ENCODE assay signal across 8 mouse cellular contexts in the genomic region with DNA sequence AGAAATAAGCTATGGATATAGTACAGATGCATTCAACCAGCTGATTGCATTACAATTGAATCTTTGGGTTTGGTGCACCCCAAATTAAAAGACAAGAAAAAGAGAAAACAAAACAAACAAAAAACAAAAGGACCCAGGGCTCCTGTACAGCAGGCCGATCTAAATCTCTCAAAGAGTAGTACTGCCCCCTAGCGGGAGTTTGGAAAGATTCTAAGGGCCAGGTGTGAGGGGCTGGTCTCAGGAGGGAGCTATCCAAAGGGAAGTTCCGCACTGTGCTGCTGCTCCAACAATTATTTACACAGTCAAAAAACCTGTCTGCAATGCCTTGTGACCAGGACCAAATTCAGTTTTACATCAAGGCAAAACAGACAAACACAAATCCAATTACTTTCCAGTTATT.
DNase-seq lines count a peak whose midpoint lies in the region; ATAC-seq and TF ChIP-seq lines count a peak whose summit lies in the region.
"Had no signal": no experiment of that assay in that cellular context is flagged by ENCODE, and none has a peak within 500 bp of the region (broad histone marks: within the 10 kb centered on the region; RNA-seq: fewer than 3 reads in every experiment).

No protein-coding gene starts in this region.

- no peaks in the 10 kb centered on the region for H3K27me3 ChIP-seq in intestine, postnatal 0 days (replicated peaks; ENCODE audit: control insufficient read depth, insufficient read depth, low read length)
- H3K27me3 ChIP-seq in midbrain, embryonic 12.5 days = peaks cover 15% of the 10 kb centered on the region

- 0 out of 2 replicates have a peak, but pooled peaks have one; percentile 57 for ATAC-seq in intestine, postnatal 0 days
- ATAC-seq in midbrain, embryonic 12.5 days (ENCODE audit: low FRiP score, low read depth) = peak; percentile 85

- WGBS in intestine, postnatal 0 days = under 1% methylated on average over 3 of the region's 3 CpGs
- 10% methylated on average over 3 of the region's 3 CpGs for WGBS in midbrain, embryonic 12.5 days

- intact Hi-C loops in left cerebral cortex, postnatal 4 days (cut with DNase I) = loop anchor here (2.0 to 5.0 kb wide), 2 partner anchors 140 to 512 kb away; no protein-coding TSS in a partner anchor

- no peaks in the 10 kb centered on the region for H3K9me3 ChIP-seq in intestine, postnatal 0 days (ENCODE audit: control insufficient read depth)
- no peaks in the 10 kb centered on the region for H3K9me3 ChIP-seq in midbrain, embryonic 12.5 days
- H3K9me3 ChIP-seq: megakaryocyte, embryonic 14.5 days had no signal

- no peak overlapping the region for H3K4me2 ChIP-seq in intestine, postnatal 0 days (replicated peaks; ENCODE audit: low read depth)
- no peak overlapping the region for H3K4me2 ChIP-seq in midbrain, embryonic 12.5 days (replicated peaks)

- no peaks in the 10 kb centered on the region; the same call in 1 of the 2 replicates for H3K4me1 ChIP-seq in intestine, postnatal 0 days (replicated peaks; ENCODE audit: control insufficient read depth, insufficient read depth, low read length)
- H3K4me1 ChIP-seq in midbrain, embryonic 12.5 days = peaks cover 22% of the 10 kb centered on the region

- no peak overlapping the region for H3K4me3 ChIP-seq in intestine, postnatal 0 days (ENCODE audit: low read depth, low read length)
- no peak overlapping the region for H3K4me3 ChIP-seq in midbrain, embryonic 12.5 days
- H3K4me3 ChIP-seq: megakaryocyte, embryonic 14.5 days had no signal

- no peaks in the 10 kb centered on the region for H3K36me3 ChIP-seq in intestine, postnatal 0 days (ENCODE audit: control insufficient read depth, insufficient read depth)
- H3K36me3 ChIP-seq in midbrain, embryonic 12.5 days = no peaks in the 10 kb centered on the region

- peak; percentile 73 for DNase-seq in T-cell, adult 2 months (ENCODE audit: low spot score)
- peak; percentile 62 for DNase-seq in cerebellum, adult 11 months
- DNase-seq in forelimb bud, embryonic 11.5 days (ENCODE audit: low read depth, low spot score) = peak; percentile 84
- DNase-seq in left cerebral cortex, postnatal 4 days = peak; percentile 70
- peak; percentile 44 for DNase-seq in skeletal muscle tissue, adult 2 months (ENCODE audit: low read depth, low spot score)

- H3K27ac ChIP-seq in intestine, postnatal 0 days (ENCODE audit: low read depth, low read length) = no peak overlapping the region
- H3K27ac ChIP-seq in midbrain, embryonic 12.5 days (replicated peaks) = no peak overlapping the region

- peak; percentile 85 for TF ChIP-seq CTCF in intestine, postnatal 0 days (IDR thresholded peaks at IDR 0.05; ENCODE audit: low read depth)

- no peak overlapping the region for H3K9ac ChIP-seq in intestine, postnatal 0 days (ENCODE audit: low read depth, low read length)
- H3K9ac ChIP-seq in midbrain, embryonic 12.5 days (replicated peaks) = no peak overlapping the region
